Mouse (Mus musculus): ENCODE measurements around the gene Zbtb44. TPM values are rescaled to one million over a fixed set of nuclear protein-coding genes. Genes with fewer than 3 reads are reported as not detected.

Zbtb44 gene
- polyA plus RNA-seq, 1 experiment from 2014 or later, result 7.9 TPM

DNA sequence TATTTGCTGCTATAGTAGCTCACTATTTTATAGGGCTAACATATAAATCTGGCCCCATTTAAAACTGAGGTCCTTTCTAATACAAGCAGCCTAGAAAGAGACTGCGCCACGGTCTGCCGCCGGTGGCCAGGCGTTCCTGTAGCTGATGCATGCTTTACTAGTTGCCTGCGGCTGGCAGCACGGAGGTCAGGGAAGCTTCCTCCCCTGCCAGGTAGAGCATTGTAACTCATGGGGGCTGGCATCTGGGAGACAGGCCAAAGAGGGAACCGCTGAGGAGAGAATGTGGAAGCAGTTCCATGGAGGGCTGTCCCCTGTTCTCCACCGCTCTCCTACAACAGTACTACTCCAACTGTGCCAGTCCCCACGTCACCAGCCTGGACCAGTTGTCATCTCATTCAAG is 44.4 kb downstream of the Zbtb44 start:
- Histone ChIP-seq H3K4me2 (replicated peaks) (no peak overlapping the region), H3K9me3 (no peaks in the 10 kb centered on the region), H3K27ac (no peak overlapping the region), H3K4me3 (replicated peaks) (no peak overlapping the region), H3K9ac (no peak overlapping the region), H3K27me3 (replicated peaks) (no peaks in the 10 kb centered on the region), H3K4me1 (replicated peaks) (no peaks in the 10 kb centered on the region), H3K36me3 (no peaks in the 10 kb centered on the region)
- no peak for ATAC-seq
- WGBS, result 87% methylated on average over 10 of the region's 10 CpGs

DNA sequence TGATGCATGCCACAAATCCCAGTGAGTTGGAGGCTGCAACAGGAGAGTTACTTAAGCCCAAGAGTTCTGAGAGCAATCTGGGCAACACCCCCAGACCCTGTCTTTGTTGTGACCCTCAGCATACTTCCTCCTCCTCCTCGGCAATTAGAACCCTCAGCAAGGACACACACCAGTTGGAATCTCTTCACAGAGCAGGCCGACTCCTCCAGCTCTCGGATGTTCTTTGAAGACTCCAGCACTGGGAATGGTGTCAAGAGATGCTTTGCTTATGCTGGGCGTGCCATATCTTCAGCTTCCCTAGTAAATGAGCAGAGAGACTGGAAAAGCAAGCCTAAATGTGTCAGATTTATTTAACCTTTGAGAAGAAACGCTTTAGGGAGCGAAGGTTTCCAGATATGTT is 50.3 kb downstream of the Zbtb44 start:
- H3K36me3 ChIP-seq, result no peaks in the 10 kb centered on the region
- ATAC-seq, result no peak
- no peak overlapping the region for H3K4me2 ChIP-seq (replicated peaks)
- no peak overlapping the region for H3K27ac ChIP-seq
- no peaks in the 10 kb centered on the region for H3K4me1 ChIP-seq (replicated peaks)
- 67% methylated on average over 6 of the region's 6 CpGs for WGBS
- H3K9ac ChIP-seq, result no peak overlapping the region
- H3K9me3 ChIP-seq, result no peaks in the 10 kb centered on the region
- H3K27me3 ChIP-seq (replicated peaks), result no peaks in the 10 kb centered on the region; the same call in 1 of the 2 replicates
- no peak overlapping the region for H3K4me3 ChIP-seq (replicated peaks)

DNA sequence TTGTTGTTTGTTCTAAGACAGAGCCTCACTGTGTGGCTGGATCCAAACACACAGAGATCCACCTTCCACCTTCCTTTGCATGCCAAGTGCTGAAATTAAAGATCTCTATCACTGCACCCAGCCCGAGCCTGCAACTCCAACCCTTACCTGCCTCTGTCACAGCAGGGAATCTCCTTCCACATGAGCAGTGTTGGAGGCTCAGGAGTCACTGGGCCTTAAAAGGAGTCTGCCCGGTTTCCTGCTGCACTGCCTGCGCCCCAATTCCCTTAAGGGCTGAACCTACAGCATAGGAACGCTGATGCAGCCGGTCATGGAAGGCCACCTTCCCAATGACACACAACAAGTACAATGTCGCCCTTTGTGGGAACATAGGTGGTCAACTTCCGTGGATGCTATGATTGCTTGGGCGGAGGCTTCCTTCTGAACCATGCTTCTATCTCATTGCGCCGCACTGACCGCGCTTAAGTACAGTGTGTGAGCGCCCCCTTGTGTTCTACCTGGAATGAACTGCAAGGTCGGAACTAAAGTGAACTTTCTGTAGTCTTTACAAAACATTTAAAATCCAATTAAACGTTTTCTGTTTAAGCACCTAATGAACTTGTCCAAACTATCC is 51.7 kb downstream of the Zbtb44 start:
- no peak overlapping the region for H3K27ac ChIP-seq
- H3K4me3 ChIP-seq (replicated peaks), result no peak overlapping the region
- no peaks in the 10 kb centered on the region for H3K9me3 ChIP-seq
- no peaks in the 10 kb centered on the region; the same call in 1 of the 2 replicates for H3K27me3 ChIP-seq (replicated peaks)
- peak overlapping the region; percentile 36; the same call in 1 of the 2 replicates for H3K4me2 ChIP-seq (replicated peaks)
- no peak overlapping the region for H3K9ac ChIP-seq
- peak; percentile 61 for ATAC-seq
- H3K4me1 ChIP-seq (replicated peaks), result no peaks in the 10 kb centered on the region
- H3K36me3 ChIP-seq, result no peaks in the 10 kb centered on the region
- 9% methylated on average over 15 of the region's 15 CpGs for WGBS

DNA sequence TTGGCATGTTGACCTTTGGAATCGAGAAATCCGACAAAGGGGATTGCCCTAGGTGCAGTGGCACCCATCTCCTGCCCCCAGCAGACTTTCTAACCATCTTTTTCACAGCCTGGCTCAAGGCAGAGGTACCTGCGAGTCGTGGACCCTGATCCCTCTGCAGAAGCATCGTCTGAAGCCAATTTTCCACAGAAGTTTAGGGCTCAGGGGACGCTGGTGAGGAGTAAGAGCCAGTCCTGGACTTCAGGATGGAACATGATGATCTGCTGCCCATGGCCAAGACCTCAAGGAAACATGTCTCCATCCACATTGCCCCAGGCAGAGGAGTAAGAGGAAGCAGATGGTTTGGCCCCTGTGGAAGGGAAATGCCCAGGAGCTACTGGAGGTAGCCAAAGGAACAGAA is 52.3 kb downstream of the Zbtb44 start:
- WGBS, result 76% methylated on average over 6 of the region's 6 CpGs
- no peak overlapping the region for H3K27ac ChIP-seq
- no peaks in the 10 kb centered on the region for H3K36me3 ChIP-seq
- H3K9ac ChIP-seq, result no peak overlapping the region
- H3K4me2 ChIP-seq (replicated peaks), result no peak overlapping the region
- no peaks in the 10 kb centered on the region; the same call in 1 of the 2 replicates for H3K27me3 ChIP-seq (replicated peaks)
- no peak for ATAC-seq
- H3K4me3 ChIP-seq (replicated peaks), result no peak overlapping the region
- H3K9me3 ChIP-seq, result no peaks in the 10 kb centered on the region
- no peaks in the 10 kb centered on the region for H3K4me1 ChIP-seq (replicated peaks)

DNA sequence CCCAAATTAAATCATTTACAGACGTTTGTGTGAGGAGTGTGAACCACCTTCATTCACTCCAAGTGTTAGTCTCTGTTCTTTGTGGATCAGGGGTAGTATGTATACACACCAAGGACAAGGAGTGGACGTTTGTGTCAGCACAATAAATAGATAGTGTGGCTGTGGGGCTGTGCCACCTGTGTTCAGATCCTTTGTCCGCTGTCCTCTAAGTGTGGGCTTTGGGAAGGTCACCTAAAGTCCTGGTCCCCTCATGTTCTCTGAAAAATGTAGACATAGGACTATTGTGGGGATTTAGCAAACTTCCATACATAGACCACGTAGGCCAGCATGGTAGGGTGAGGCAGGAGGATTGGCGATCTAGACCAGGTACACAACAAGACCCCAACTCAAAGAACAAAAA is 55.1 kb downstream of the Zbtb44 start:
- no peaks in the 10 kb centered on the region for H3K36me3 ChIP-seq
- no peak overlapping the region for H3K4me2 ChIP-seq (replicated peaks)
- no peak overlapping the region for H3K27ac ChIP-seq
- no peaks in the 10 kb centered on the region; the same call in 1 of the 2 replicates for H3K27me3 ChIP-seq (replicated peaks)
- no peaks in the 10 kb centered on the region for H3K4me1 ChIP-seq (replicated peaks)
- H3K9me3 ChIP-seq, result no peaks in the 10 kb centered on the region
- 79% methylated on average over 5 of the region's 5 CpGs for WGBS
- no peak overlapping the region for H3K4me3 ChIP-seq (replicated peaks)
- H3K9ac ChIP-seq, result no peak overlapping the region
- no peak for ATAC-seq

DNA sequence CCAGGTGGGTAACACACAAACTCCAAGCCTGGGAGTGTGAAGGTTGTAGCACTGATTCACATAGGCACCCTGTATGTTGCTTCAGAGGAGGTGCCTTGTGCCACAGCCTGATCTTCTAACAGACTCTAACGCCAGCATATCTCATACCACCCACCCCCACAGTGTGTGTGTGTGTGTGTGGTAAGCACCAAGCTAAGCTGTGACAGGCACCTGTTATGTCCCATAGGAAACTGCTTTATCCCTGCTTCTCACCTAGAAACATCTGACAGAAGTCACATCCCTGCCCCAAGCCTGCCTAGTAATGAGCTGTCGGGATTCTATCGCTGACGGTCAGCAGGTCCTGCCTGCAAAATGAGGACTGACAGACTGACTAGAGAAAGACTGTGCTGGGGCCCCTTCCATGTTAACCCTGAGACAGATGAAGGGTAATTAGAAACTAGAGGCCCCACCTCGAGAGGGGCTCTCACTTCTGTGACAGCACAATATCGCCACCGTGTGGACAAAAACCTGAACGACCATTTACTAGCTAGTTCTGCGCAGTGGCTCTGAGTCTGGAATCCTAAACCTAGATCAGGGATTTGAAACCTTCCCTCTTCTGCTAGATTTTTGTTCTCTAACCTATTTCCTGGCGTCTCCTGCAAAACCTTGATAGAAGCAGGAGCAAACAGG is 55.8 kb downstream of the Zbtb44 start:
- WGBS, result 19% methylated on average over 10 of the region's 10 CpGs
- peak; percentile 51 for ATAC-seq
- Histone ChIP-seq H3K9me3 (no peaks in the 10 kb centered on the region), H3K9ac (no peak overlapping the region), H3K4me3 (replicated peaks) (no peak overlapping the region), H3K36me3 (no peaks in the 10 kb centered on the region), H3K4me1 (replicated peaks) (no peaks in the 10 kb centered on the region), H3K4me2 (replicated peaks) (no peak overlapping the region), H3K27ac (no peak overlapping the region), H3K27me3 (replicated peaks) (no peaks in the 10 kb centered on the region; the same call in 1 of the 2 replicates)

DNA sequence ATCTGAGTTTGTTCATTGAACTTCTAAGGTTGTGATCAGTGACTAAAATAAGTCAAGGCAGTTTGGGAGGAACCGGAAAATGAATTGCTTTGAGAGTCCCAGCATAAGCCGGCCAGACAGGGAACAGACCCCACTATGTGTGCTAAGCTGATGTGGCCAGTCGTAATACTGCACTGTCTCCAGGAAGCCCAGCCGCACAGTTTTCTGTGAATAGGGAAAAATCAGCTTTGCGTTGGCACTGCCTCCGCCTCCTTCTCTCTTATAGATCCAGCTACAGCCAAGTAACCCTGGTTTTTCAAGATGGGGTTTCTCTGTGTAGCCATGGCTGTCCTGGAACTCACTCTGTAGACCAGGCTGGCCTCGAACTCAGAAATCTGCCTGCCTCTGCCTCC is 56.3 kb downstream of the Zbtb44 start:
- Histone ChIP-seq H3K9me3 (no peaks in the 10 kb centered on the region), H3K36me3 (no peaks in the 10 kb centered on the region), H3K4me1 (replicated peaks) (no peaks in the 10 kb centered on the region), H3K27me3 (replicated peaks) (no peaks in the 10 kb centered on the region; the same call in 1 of the 2 replicates), H3K27ac (no peak overlapping the region), H3K4me2 (replicated peaks) (no peak overlapping the region), H3K9ac (no peak overlapping the region), H3K4me3 (replicated peaks) (no peak overlapping the region)
- 75% methylated on average over 7 of the region's 7 CpGs for WGBS
- ATAC-seq, result no peak

DNA sequence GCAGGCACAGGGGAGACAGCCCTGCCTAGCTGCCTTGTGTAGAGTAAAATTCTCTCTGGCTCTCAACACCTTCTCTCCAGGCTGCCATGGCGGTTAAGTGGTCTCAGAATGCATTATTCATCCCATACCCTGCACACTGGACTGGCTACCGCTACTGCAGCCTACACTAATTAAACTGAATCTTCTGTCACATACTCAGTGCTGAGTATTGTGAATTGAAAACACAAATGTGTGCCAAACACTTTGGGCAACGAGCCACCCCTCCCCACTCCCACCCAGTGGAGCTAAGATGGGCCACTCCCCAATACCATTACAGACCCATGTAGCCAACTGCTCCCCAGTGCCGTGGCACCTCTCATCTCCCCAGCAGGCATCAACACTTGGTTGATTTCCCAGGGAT is 57.0 kb downstream of the Zbtb44 start:
- no peaks in the 10 kb centered on the region for H3K4me1 ChIP-seq (replicated peaks)
- no peak overlapping the region for H3K9ac ChIP-seq
- 72% methylated on average over 4 of the region's 4 CpGs for WGBS
- no peaks in the 10 kb centered on the region for H3K9me3 ChIP-seq
- no peak overlapping the region for H3K4me2 ChIP-seq (replicated peaks)
- no peak for ATAC-seq
- H3K4me3 ChIP-seq (replicated peaks), result no peak overlapping the region
- no peaks in the 10 kb centered on the region; the same call in 1 of the 2 replicates for H3K27me3 ChIP-seq (replicated peaks)
- no peaks in the 10 kb centered on the region for H3K36me3 ChIP-seq
- no peak overlapping the region for H3K27ac ChIP-seq

DNA sequence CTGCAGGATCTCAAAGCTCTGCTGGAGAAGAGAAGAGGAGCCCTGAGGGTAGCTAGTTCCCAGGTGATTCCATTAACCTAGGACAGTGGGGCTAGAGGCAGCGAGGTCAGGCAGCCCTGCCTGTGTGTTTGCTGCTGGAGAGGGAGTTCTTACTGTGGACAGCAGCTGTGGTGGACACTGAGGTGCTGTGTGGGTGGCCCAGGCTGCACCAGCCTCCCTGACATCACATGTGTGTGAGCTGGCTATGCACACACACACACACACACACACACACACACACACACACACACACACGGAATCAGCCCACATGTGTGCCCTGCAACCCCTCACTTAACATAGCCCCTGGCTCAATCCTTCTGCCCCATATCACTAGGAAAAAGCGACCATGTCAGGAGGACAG is 57.7 kb downstream of the Zbtb44 start:
- Histone ChIP-seq H3K4me3 (replicated peaks) (no peak overlapping the region), H3K4me2 (replicated peaks) (no peak overlapping the region), H3K36me3 (no peaks in the 10 kb centered on the region), H3K4me1 (replicated peaks) (no peaks in the 10 kb centered on the region), H3K27me3 (replicated peaks) (no peaks in the 10 kb centered on the region; the same call in 1 of the 2 replicates), H3K9ac (no peak overlapping the region), H3K9me3 (no peaks in the 10 kb centered on the region), H3K27ac (no peak overlapping the region)
- 69% methylated on average over 3 of the region's 3 CpGs for WGBS
- ATAC-seq, result no peak

DNA sequence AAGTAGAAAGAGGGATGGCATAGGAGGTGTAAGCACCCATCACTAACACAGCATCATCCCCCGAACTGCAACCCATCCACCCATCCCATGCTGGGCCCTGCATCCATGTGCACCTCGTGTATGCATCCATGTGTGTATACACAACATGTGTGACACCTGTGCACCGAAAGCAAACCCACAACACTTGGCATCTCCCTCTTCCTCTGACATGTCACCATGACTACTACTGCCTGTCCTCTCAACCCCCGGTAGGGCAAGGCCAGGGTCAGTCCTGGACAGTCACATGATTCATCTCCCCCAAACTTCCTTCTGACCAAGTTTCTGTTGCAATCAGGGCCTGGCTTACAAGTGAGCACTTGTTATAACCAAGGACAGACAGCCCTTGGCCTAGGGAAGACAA is 58.4 kb downstream of the Zbtb44 start:
- no peaks in the 10 kb centered on the region for H3K9me3 ChIP-seq
- H3K4me1 ChIP-seq (replicated peaks), result no peaks in the 10 kb centered on the region
- no peaks in the 10 kb centered on the region for H3K36me3 ChIP-seq
- ATAC-seq, result no peak
- WGBS, result 80% methylated on average over 4 of the region's 4 CpGs
- no peak overlapping the region for H3K4me3 ChIP-seq (replicated peaks)
- no peak overlapping the region for H3K27ac ChIP-seq
- H3K27me3 ChIP-seq (replicated peaks), result no peaks in the 10 kb centered on the region
- H3K4me2 ChIP-seq (replicated peaks), result no peak overlapping the region
- H3K9ac ChIP-seq, result no peak overlapping the region

DNA sequence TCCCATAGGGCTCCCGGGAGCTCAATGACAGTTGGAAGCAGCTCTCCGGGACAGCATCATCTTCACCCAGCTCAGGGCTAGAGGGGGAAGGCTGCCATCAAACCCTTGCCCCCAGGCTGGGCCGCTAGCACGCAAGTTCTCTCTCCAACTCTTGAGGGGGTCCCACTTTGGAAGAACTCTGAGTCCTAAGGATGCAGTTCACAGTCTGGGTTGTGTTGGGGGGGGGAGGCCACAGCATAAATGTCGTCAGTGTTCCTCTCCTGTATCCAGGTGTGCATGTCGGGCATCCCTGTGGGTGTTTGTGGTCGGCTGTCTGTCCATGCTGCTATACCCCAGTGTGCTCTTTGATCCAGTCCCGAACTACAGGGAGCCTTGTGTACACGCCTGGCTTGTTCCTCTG is 59.1 kb downstream of the Zbtb44 start:
- Histone ChIP-seq H3K4me3 (replicated peaks) (no peak overlapping the region), H3K4me2 (replicated peaks) (no peak overlapping the region), H3K9me3 (no peaks in the 10 kb centered on the region), H3K9ac (no peak overlapping the region), H3K4me1 (replicated peaks) (no peaks in the 10 kb centered on the region), H3K27ac (no peak overlapping the region), H3K27me3 (replicated peaks) (no peaks in the 10 kb centered on the region), H3K36me3 (no peaks in the 10 kb centered on the region)
- 87% methylated on average over 9 of the region's 9 CpGs for WGBS
- no peak for ATAC-seq

DNA sequence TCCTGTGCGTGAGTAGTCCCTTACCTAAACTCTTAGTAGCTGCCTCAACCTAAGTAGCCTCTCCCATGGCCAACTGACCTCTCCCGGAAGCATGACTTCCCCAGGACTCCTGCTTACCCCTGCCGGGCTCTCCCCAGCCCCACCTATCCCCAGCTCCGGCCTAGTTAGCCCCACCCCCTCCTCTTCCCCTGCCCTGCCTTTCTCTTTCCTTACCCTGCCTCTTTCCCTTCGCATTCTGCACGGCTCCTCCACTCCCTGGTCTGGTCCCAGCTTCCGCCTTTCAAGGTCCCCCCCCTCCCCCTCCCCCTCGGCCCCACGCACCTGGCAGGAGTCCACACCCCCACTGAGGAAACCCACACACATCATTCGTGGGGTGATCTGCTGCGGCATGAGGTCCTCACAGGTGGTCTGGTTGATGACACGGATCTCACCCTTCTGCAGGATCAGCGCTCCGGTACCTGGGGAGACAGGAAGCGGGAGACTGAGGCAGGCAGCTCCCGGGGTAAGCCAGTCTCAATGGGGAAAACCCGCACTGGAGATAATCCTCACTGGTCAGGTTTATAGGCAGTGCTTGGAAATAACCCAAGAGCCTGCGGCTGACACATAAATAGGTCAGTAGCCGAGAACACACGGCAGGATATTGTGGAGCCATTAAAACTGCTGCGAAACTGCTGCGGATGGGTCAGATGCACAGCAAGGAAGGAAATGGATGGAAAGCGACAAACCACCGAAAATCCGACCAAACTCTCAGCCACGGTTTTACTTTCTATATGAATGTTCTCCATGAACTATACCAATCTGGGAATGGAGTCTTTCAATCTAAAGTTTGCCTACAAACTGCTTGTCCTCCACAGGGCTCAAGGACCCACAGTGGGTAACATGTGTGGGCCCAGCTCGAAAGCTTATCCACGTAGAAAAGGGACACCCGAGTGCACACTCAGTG is 59.9 kb downstream of the Zbtb44 start:
- ATAC-seq, result no peak
- no peaks in the 10 kb centered on the region for H3K4me1 ChIP-seq (replicated peaks)
- 74% methylated on average over 29 of the region's 29 CpGs for WGBS

More for the DNA sequence above, 59.9 kb downstream of the Zbtb44 start:
- no peaks in the 10 kb centered on the region for H3K27me3 ChIP-seq (replicated peaks)
- H3K36me3 ChIP-seq, result no peaks in the 10 kb centered on the region
- no peak overlapping the region for H3K4me2 ChIP-seq (replicated peaks)
- no peak overlapping the region for H3K9ac ChIP-seq
- H3K4me3 ChIP-seq (replicated peaks), result no peak overlapping the region
- no peak overlapping the region for H3K27ac ChIP-seq
- no peaks in the 10 kb centered on the region for H3K9me3 ChIP-seq
